In genomic region chr10:126961757-126962156, GRCm38 (mm10) we compare ENCODE assay signal across 9 mouse cellular contexts. TPM values are rescaled to one million over a fixed set of nuclear protein-coding genes. Genes with fewer than 3 reads are reported as not detected.
DNase-seq lines count a peak whose midpoint lies in the region; ATAC-seq and TF ChIP-seq lines count a peak whose summit lies in the region.
"Had no signal": no experiment of that assay in that cellular context is flagged by ENCODE, and none has a peak within 500 bp of the region (broad histone marks: within the 10 kb centered on the region; RNA-seq: fewer than 3 reads in every experiment).

No protein-coding gene starts in this region.

- TF ChIP-seq CTCF in thymus, adult 2 months (IDR thresholded peaks at IDR 0.05; ENCODE audit: borderline replicate concordance, control insufficient read depth, extremely low read depth, insufficient read depth, low read length, poor library complexity) = no peak

- peaks cover 22% of the 10 kb centered on the region; the same call in 1 of the 2 replicates for H3K27me3 ChIP-seq in liver, embryonic 13.5 days
- H3K27me3 ChIP-seq in lung, embryonic 16.5 days (ENCODE audit: control insufficient read depth, insufficient read depth, low read depth, low read length) = no peaks in the 10 kb centered on the region
- H3K27me3 ChIP-seq in thymus, adult 2 months (ENCODE audit: control insufficient read depth, insufficient read depth, low read length) = no peaks in the 10 kb centered on the region

- DNase-seq in liver, embryonic 13.5 days = no peak
- DNase-seq in liver = no peak
- peak; percentile 86 to 88 for DNase-seq in cerebellum, adult 18-20 months
- peak; percentile 73 for DNase-seq in gastrocnemius, postnatal 10 days
- DNase-seq in kidney, adult 9 months = peak; percentile 33
- DNase-seq in thymus, adult 2 months = no peak

- H3K27ac ChIP-seq in liver, embryonic 13.5 days = peak overlapping the region; percentile 53; the same call in 1 of the 2 replicates
- H3K27ac ChIP-seq in lung, embryonic 16.5 days (ENCODE audit: low read length) = peak overlapping the region; percentile 97
- no peak overlapping the region for H3K27ac ChIP-seq in thymus, adult 2 months (ENCODE audit: control insufficient read depth, insufficient read depth, low read length)
- H3K27ac ChIP-seq: neural tube, embryonic 12.5 days had no signal

- ATAC-seq in liver, embryonic 13.5 days (ENCODE audit: low read depth) = no peak
- ATAC-seq in lung, embryonic 16.5 days (ENCODE audit: low read depth) = peak; percentile 60
- ATAC-seq in erythroid progenitor cell, adult 5-6 weeks (replicated peaks; ENCODE audit: low FRiP score, poor library complexity, severe bottlenecking) = no peak

- TF ChIP-seq POLR2A in thymus, adult 2 months (IDR thresholded peaks at IDR 0.05; ENCODE audit: control insufficient read depth, extremely low read depth, insufficient read depth, low read length, poor library complexity) = no peak

- H3K9ac ChIP-seq in liver, embryonic 13.5 days = no peak overlapping the region
- peak overlapping the region; percentile 39; the same call in 1 of the 2 replicates for H3K9ac ChIP-seq in lung, embryonic 16.5 days (ENCODE audit: low read length)
- H3K9ac ChIP-seq: neural tube, embryonic 12.5 days had no signal

- H3K4me2 ChIP-seq in liver, embryonic 13.5 days = no peak overlapping the region
- H3K4me2 ChIP-seq in lung, embryonic 16.5 days (ENCODE audit: low read depth, low read length) = peak overlapping the region; percentile 43
- H3K4me2 ChIP-seq: neural tube, embryonic 12.5 days had no signal

- H3K4me3 ChIP-seq in liver, embryonic 13.5 days (replicated peaks) = no peak overlapping the region
- H3K4me3 ChIP-seq in lung, embryonic 16.5 days (ENCODE audit: low read length) = no peak overlapping the region
- no peak overlapping the region for H3K4me3 ChIP-seq in thymus, adult 2 months (ENCODE audit: control insufficient read depth, insufficient read depth, low read length)
- H3K4me3 ChIP-seq: neural tube, embryonic 12.5 days had no signal

- H3K4me1 ChIP-seq in liver, embryonic 13.5 days (replicated peaks) = peaks cover 32% of the 10 kb centered on the region
- peaks cover 30% of the 10 kb centered on the region for H3K4me1 ChIP-seq in lung, embryonic 16.5 days (replicated peaks; ENCODE audit: control insufficient read depth, insufficient read depth, low read length)
- no peaks in the 10 kb centered on the region for H3K4me1 ChIP-seq in thymus, adult 2 months (replicated peaks; ENCODE audit: control insufficient read depth, insufficient read depth, low read length)

- no peaks in the 10 kb centered on the region for H3K9me3 ChIP-seq in liver, embryonic 13.5 days (replicated peaks)
- H3K9me3 ChIP-seq in lung, embryonic 16.5 days (ENCODE audit: control insufficient read depth, low read length) = no peaks in the 10 kb centered on the region
- H3K9me3 ChIP-seq: neural tube, embryonic 12.5 days had no signal

- 66% methylated on average over 10 of the region's 10 CpGs for WGBS in liver, embryonic 13.5 days (ENCODE audit: insufficient replicate concordance)
- 44% methylated on average over 10 of the region's 10 CpGs for WGBS in lung, embryonic 16.5 days
- WGBS in thymus, adult 2 months = 92% methylated on average over 10 of the region's 10 CpGs

- H3K36me3 ChIP-seq in liver, embryonic 13.5 days = no peaks in the 10 kb centered on the region
- no peaks in the 10 kb centered on the region for H3K36me3 ChIP-seq in lung, embryonic 16.5 days (ENCODE audit: control insufficient read depth, insufficient read depth, low read length)
- no peaks in the 10 kb centered on the region for H3K36me3 ChIP-seq in thymus, adult 2 months (ENCODE audit: control insufficient read depth, insufficient read depth, low read length)
- H3K36me3 ChIP-seq: neural tube, embryonic 12.5 days had no signal

RNA-seq across cellular contexts. Expression of gene Ctdsp2, which starts 16.8 kb away (rescaled TPM):
- 9.9 and 10.8 TPM in 2 replicates for polyA plus RNA-seq in liver, embryonic 13.5 days (2015; fragmentation: Nextera tagmentation; extraction: Ambion mirVana)
- 100 to 1,000 TPM; 135 to 155 TPM for total RNA-seq in gastrocnemius, postnatal 10 days (2021)
- 66.2 and 72.0 TPM in 2 replicates for polyA plus RNA-seq in lung, embryonic 16.5 days (2015; fragmentation: Nextera tagmentation; extraction: Ambion mirVana)
- total RNA-seq in erythroid progenitor cell, adult 5-6 weeks (2015; ENCODE audit: low replicate concordance) = 18.0 and 19.7 TPM in 2 replicates
- total RNA-seq in erythroid progenitor cell, adult 5-6 weeks (2017; ENCODE audit: low replicate concordance) = 8.5 and 10.3 TPM in 2 replicates
- polyA plus RNA-seq in thymus, adult 2 months (2012; rRNA removed) = 179 and 182 TPM in 2 replicates

RNA-seq across cellular contexts. Expression of gene Avil, which starts 38.8 kb away (rescaled TPM):
- polyA plus RNA-seq in liver, embryonic 13.5 days (2015; fragmentation: Nextera tagmentation; extraction: Ambion mirVana) = 0.08 and 0.12 TPM in 2 replicates
- under 1 TPM; 0.33 to 0.95 TPM for total RNA-seq in gastrocnemius, postnatal 10 days (2021)
- polyA plus RNA-seq in lung, embryonic 16.5 days (2015; fragmentation: Nextera tagmentation; extraction: Ambion mirVana) = 0.20 and 0.33 TPM in 2 replicates
- not detected in 2 replicates for total RNA-seq in erythroid progenitor cell, adult 5-6 weeks (2015; ENCODE audit: low replicate concordance)
- total RNA-seq in erythroid progenitor cell, adult 5-6 weeks (2017; ENCODE audit: low replicate concordance) = not detected in 2 replicates
- polyA plus RNA-seq in thymus, adult 2 months (2012; rRNA removed) = 0.97 and 1.3 TPM in 2 replicates

Comparison
In these comparisons a context has a peak if more than half of its experiments do, and no peak if none do; other contexts are left out.
1. DNase-seq: peak in cerebellum, adult 18-20 months (2 of 2), gastrocnemius, postnatal 10 days (single experiment) and kidney, adult 9 months (single experiment); none in liver, embryonic 13.5 days (single experiment), liver (single experiment) and thymus, adult 2 months (single experiment).